Mouse (Mus musculus) cortical plate, adult 2 months (tissue): ENCODE measurements around the gene Ccdc89. TPM values are rescaled to one million over a fixed set of nuclear protein-coding genes. Genes with fewer than 3 reads are reported as not detected.
A peak's percentile ranks its signal among the peaks of the same experiment; 100 is the strongest.

Experiments used
- H3K27ac ChIP-seq: fragments of 200-500 bp; 2 replicates; pipeline ENCODE4 v1.5.1; 2012; ENCODE audit warnings: low read length, control low read depth, inconsistent platforms; ENCODE audit not compliant: insufficient read depth
- H3K4me1 ChIP-seq: fragments of 200-500 bp; 2 replicates; pipeline ENCODE4 v1.6.1; 2011; ENCODE audit warnings: low read length; ENCODE audit not compliant: control insufficient read depth, insufficient read depth
- H3K4me3 ChIP-seq: fragments of 200-500 bp; 2 replicates; pipeline ENCODE4 v1.5.1; 2011; ENCODE audit warnings: mild to moderate bottlenecking, low read length, control low read depth; ENCODE audit not compliant: insufficient read depth
- CTCF ChIP-seq: fragments of 200-500 bp; IDR thresholded peaks from 2 replicates; pipeline ENCODE4 v1.5.1; 2011; ENCODE audit warnings: mild to moderate bottlenecking, control low read depth, low read length; ENCODE audit not compliant: insufficient read depth; ENCODE audit errors: extremely low read depth
- POLR2A ChIP-seq: fragments of 200-500 bp; IDR thresholded peaks from 2 replicates; pipeline ENCODE4 v1.6.1; 2011; ENCODE audit warnings: mild to moderate bottlenecking, low read length, control low read depth; ENCODE audit not compliant: insufficient read depth; ENCODE audit errors: extremely low read depth
- polyA plus RNA-seq: library from polyadenylated mRNA; depleted of rRNA; stranded (reverse); fragments of >200 nt; gene quantifications from 2 replicates; pipeline ENCODE4 v1.2.3, GENCODE M21; 2012; rRNA removed

The Ccdc89 gene
- polyA plus RNA-seq, 1 experiment, result 0.81 TPM

DNA sequence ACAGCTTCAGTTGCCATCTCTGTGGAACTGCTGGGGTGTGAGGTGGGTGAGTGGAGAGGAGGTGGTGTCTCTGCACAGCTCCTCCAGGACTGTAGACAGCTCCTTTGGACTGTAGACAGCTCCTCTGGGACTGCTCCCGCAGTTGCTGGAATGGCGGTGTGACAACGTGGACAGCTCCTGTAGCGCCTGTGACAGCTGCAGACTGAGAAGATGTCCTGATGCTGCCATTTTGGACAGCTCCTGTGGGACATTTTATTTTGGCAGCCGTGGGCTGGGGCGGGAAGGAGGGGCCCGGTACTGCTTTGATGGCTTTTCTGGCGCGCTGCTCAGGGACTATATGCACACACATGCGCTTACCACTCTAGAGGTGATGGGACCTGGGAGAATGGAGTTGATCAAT lies 34.0 kb downstream of the Ccdc89 start:
- TF ChIP-seq POLR2A (no peak), CTCF (no peak)
- Histone ChIP-seq H3K27ac (no peak overlapping the region), H3K4me1 (peaks cover 2% of the 10 kb centered on the region; the same call in 1 of the 2 replicates), H3K4me3 (no peak overlapping the region)

DNA sequence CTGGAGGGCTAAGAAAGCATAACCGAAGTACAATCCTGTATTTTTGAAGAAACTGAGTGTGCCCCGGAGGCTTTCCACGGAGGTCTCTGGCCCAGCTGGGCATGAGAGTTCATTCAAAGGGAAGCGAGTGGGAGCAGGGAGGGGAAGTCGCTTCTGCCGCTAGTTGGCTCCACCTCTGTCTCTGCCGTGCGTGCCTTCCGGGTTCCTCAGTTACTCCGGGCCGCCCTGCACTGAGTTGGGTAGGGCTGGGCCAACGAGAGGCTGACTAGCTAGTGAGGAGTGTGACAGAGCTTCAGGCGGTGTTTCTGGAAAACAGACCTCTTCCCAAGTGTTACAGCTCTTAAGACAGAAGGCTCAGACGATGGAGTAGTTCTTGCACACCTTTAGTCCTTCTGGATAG lies 34.6 kb downstream of the Ccdc89 start:
- no peak overlapping the region for H3K27ac ChIP-seq
- no peak overlapping the region for H3K4me3 ChIP-seq
- TF ChIP-seq POLR2A (no peak), CTCF (0 out of 2 replicates have a peak, but pooled peaks have one; percentile 9)
- peaks cover 2% of the 10 kb centered on the region; the same call in 1 of the 2 replicates for H3K4me1 ChIP-seq

DNA sequence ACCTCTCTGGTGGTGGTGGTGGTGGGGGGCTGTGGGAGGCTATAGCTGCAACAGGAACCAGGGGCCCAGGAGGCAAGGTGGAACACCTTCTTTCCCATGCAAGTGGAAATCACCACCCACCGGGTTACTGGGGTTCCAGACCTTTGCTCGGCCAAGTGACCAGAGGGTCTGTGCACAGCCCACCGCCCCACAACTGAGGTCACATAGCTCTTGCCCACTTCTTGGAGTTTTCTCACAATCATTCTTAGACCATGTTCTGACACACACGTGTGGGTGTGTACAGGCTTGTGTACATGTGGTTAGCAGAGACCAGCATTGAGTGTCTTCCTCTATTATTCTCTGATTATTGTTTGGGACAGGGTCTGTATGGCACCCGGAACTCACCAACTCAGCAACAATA lies 35.1 kb downstream of the Ccdc89 start:
- Histone ChIP-seq H3K4me1 (no peaks in the 10 kb centered on the region), H3K27ac (no peak overlapping the region), H3K4me3 (no peak overlapping the region)
- TF ChIP-seq CTCF (no peak), POLR2A (no peak)

DNA sequence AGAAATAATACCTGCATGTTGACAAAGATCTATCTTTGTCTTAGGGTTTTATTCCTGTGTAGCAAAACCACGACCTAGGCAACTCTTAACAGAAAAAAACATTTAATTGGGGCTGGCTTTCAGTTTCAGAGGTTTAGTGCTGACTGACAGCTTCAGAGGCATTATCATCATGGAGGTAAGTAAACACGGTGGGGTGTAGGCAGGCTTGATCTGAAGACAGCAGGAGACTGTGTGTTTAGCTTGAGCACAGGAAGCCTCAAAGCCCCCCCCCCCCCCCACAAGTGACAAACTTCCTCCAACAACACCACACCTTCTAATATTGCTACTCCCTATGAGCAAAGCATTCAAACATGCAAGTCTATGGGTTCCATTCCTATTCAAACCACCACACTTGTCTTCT lies 47.1 kb downstream of the Ccdc89 start:
- Histone ChIP-seq H3K4me1 (no peaks in the 10 kb centered on the region), H3K27ac (no peak overlapping the region), H3K4me3 (no peak overlapping the region)
- TF ChIP-seq CTCF (no peak), POLR2A (no peak)

DNA sequence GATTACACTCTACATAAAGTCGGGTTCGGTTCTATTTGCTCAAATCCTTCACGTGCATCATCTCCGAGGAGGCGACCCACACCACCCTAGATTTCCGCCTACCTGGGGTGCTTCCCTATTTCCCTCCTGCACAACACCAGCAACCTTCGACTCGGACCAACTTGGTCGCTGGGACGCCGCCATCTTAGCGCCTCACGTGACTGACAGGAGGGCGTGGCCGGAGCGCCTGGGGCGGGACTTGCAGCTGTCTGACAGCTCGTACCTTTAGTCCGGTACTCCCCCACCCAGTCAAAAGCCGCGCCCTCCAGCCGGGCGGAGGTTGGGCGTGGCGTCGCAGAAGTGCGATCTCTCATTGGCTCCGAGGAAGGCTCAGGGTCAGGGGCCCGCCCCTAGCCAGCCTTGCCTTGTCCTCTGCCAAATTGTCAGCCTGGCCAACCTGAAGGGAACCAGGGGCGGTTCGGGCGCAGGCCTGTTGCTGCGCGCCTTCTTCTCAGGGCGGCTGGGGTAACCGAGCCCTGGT lies 49.5 kb downstream of the Ccdc89 start, which contains the start of gene Tmem126b:
TSS of gene Tmem126b (minus strand) at position 209 of the 520 bp plus-strand sequence.
- Histone ChIP-seq H3K27ac (peak within 1 kb of the TSS; percentile 88), H3K4me3 (peak within 1 kb of the TSS; percentile 57), H3K4me1 (no peaks in the 10 kb centered on the region)
- TF ChIP-seq POLR2A, result peak; percentile 85
- no peak for TF ChIP-seq CTCF

DNA sequence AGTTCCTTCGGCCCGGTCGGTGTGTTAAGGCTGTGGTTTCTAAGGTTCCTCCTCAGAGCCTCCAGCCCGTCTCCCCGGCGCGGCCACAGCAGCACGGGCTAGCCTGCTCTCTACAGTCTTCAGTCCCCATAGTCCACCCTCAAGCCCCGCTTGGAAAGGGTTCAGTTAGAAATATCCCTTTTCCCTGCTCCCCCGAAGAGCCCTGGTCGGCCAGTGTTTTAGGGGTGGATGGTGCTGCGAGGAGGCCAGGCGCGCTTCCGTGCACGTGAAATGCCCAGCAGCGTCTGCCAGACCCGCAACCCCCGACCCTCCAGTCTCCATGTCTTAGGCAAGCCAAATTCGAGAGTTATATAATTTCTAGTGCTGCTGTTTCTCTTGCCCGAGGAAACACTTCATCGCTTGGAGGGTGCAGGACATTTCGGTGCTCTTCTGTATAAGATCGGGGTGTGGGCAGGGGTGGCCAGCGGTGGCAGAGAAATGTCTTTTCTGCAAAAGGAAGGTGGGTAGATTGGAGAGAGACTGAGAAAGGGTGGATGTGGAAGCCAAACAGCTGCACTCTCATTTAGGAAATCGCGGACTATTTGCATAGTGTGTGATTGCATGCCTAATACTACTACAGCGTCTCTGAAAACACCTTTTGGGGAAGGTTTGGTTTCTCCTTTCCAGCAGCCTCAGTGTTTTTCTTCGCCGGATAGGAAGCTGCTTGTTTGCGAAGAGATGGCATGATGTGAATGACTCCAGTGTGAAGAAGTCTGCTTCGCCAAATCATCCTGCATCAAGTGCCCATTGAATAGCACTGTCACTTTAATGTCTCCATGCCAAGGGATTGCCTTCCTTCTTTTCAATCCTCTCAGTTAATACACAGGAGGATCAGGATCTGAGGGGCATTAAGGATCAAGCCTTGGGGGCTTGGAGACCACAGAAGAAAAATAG lies 50.2 kb downstream of the Ccdc89 start, which contains the start of gene Dlg2:
TSS of gene Dlg2 (plus strand) at position 360 of the 933 bp plus-strand sequence.
- Histone ChIP-seq H3K27ac (peak within 1 kb of the TSS; percentile 88), H3K4me1 (no peaks in the 10 kb centered on the region), H3K4me3 (peak within 1 kb of the TSS; percentile 57)
- TF ChIP-seq POLR2A, result 0 out of 2 replicates have a peak, but pooled peaks have one; percentile 41
- TF ChIP-seq CTCF, result no peak

Other genes with a start within 250 kb of the Ccdc89 start
- not detected in 2 replicates for gene Ccdc83, start 160.8 kb upstream of the Ccdc89 start, polyA plus RNA-seq
- 119 and 134 TPM in 2 replicates for gene Sytl2, start 124.3 kb upstream of the Ccdc89 start, polyA plus RNA-seq
- gene Crebzf, start 16.2 kb downstream of the Ccdc89 start, polyA plus RNA-seq, result 103 and 120 TPM in 2 replicates
- 39.7 and 42.8 TPM in 2 replicates for gene Tmem126a, start 30.7 kb downstream of the Ccdc89 start, polyA plus RNA-seq
- 24.9 and 26.4 TPM in 2 replicates for gene Tmem126b, start 49.4 kb downstream of the Ccdc89 start, polyA plus RNA-seq
- gene Dlg2, start 50.1 kb downstream of the Ccdc89 start, polyA plus RNA-seq, result 137 and 139 TPM in 2 replicates